9 mouse cellular contexts compared by ENCODE assay signal in genomic region chr3:96264404-96264949, GRCm38 (mm10). TPM values are rescaled to one million over a fixed set of nuclear protein-coding genes. Genes with fewer than 3 reads are reported as not detected.
A peak's percentile ranks its signal among the peaks of the same experiment; 100 is the strongest.
DNase-seq lines count a peak whose midpoint lies in the region; ATAC-seq and TF ChIP-seq lines count a peak whose summit lies in the region.
"Had no signal": no experiment of that assay in that cellular context is flagged by ENCODE, and none has a peak within 500 bp of the region (broad histone marks: within the 10 kb centered on the region; RNA-seq: fewer than 3 reads in every experiment).

No protein-coding gene starts in this region.

- peaks cover 17% of the 10 kb centered on the region for H3K4me1 ChIP-seq in heart, embryonic 12.5 days (replicated peaks)
- no peaks in the 10 kb centered on the region for H3K4me1 ChIP-seq in ES-Bruce4 (ENCODE audit: control insufficient read depth, insufficient read depth, low read length)
- peaks cover 27% of the 10 kb centered on the region for H3K4me1 ChIP-seq in forebrain, embryonic 16.5 days (replicated peaks; ENCODE audit: control insufficient read depth, insufficient read depth, low read length)
- peaks cover 32% of the 10 kb centered on the region for H3K4me1 ChIP-seq in liver, postnatal 0 days (ENCODE audit: insufficient read depth)

- H3K4me3 ChIP-seq in heart, embryonic 12.5 days = no peak overlapping the region; the same call in 1 of the 2 replicates
- H3K4me3 ChIP-seq in ES-Bruce4 (ENCODE audit: low read depth, low read length) = peak overlapping the region; percentile 40
- H3K4me3 ChIP-seq in forebrain, embryonic 16.5 days (replicated peaks; ENCODE audit: low read length) = no peak overlapping the region; the same call in 1 of the 2 replicates
- H3K4me3 ChIP-seq in liver, postnatal 0 days (ENCODE audit: low read depth, low read length) = peak overlapping the region; percentile 70

- DNase-seq in heart, postnatal 14 days = no peak
- DNase-seq in liver, postnatal 0 days = no peak
- DNase-seq in natural killer cell, adult 2 months (ENCODE audit: low spot score in 2 of 2) = no peak
- DNase-seq in right cerebral cortex, postnatal 4 days = no peak
- no peak for DNase-seq in adrenal gland, postnatal 36 days

- 81% methylated on average over 7 of the region's 7 CpGs for WGBS in heart, embryonic 12.5 days
- 61% methylated on average over 7 of the region's 7 CpGs for WGBS in forebrain, embryonic 16.5 days
- WGBS in liver, postnatal 0 days (ENCODE audit: insufficient replicate concordance) = 64% methylated on average over 7 of the region's 7 CpGs

- no peaks in the 10 kb centered on the region for H3K27me3 ChIP-seq in heart, embryonic 12.5 days (replicated peaks)
- no peaks in the 10 kb centered on the region for H3K27me3 ChIP-seq in ES-Bruce4 (ENCODE audit: control insufficient read depth, insufficient read depth, low read length, poor library complexity, severe bottlenecking)
- no peaks in the 10 kb centered on the region for H3K27me3 ChIP-seq in forebrain, embryonic 16.5 days (replicated peaks; ENCODE audit: control insufficient read depth, insufficient read depth, low read length)
- no peaks in the 10 kb centered on the region for H3K27me3 ChIP-seq in liver, postnatal 0 days (ENCODE audit: insufficient read depth, low read length)

- peak overlapping the region; percentile 99 for H3K27ac ChIP-seq in heart, embryonic 12.5 days (ENCODE audit: poor library complexity, severe bottlenecking)
- H3K27ac ChIP-seq in ES-Bruce4 (ENCODE audit: insufficient read depth, low read length) = peak overlapping the region; percentile 92
- H3K27ac ChIP-seq in forebrain, embryonic 16.5 days (ENCODE audit: low read length) = peak overlapping the region; percentile 98
- peak overlapping the region; percentile 99 for H3K27ac ChIP-seq in liver, postnatal 0 days (ENCODE audit: low read depth)

- no peak for ATAC-seq in heart, embryonic 12.5 days (ENCODE audit: insufficient number of reproducible peaks, low FRiP score)
- no peak for ATAC-seq in forebrain, embryonic 16.5 days
- no peak for ATAC-seq in liver, postnatal 0 days

- no peak for TF ChIP-seq CTCF in ES-Bruce4 (IDR thresholded peaks at IDR 0.05; ENCODE audit: low read depth, low read length)
- no peak for TF ChIP-seq CTCF in liver, postnatal 0 days (IDR thresholded peaks at IDR 0.05; ENCODE audit: low read depth)

- no peak for TF ChIP-seq EP300 in ES-Bruce4 (IDR thresholded peaks at IDR 0.05; ENCODE audit: insufficient read depth, low read depth, low read length)
- no peak for TF ChIP-seq EP300 in liver, postnatal 0 days (IDR thresholded peaks at IDR 0.05; ENCODE audit: low read depth)

- intact Hi-C loops in heart, postnatal 14 days (cut with DNase I) = no loop called here

- H3K36me3 ChIP-seq in heart, embryonic 12.5 days = no peaks in the 10 kb centered on the region
- H3K36me3 ChIP-seq in ES-Bruce4 (ENCODE audit: control insufficient read depth, insufficient read depth, low read length, poor library complexity, severe bottlenecking) = no peaks in the 10 kb centered on the region
- no peaks in the 10 kb centered on the region for H3K36me3 ChIP-seq in forebrain, embryonic 16.5 days (ENCODE audit: control insufficient read depth, insufficient read depth)
- no peaks in the 10 kb centered on the region for H3K36me3 ChIP-seq in liver, postnatal 0 days (replicated peaks; ENCODE audit: insufficient read depth, low read length)

- no peak for TF ChIP-seq POLR2A in ES-Bruce4 (IDR thresholded peaks at IDR 0.05; ENCODE audit: insufficient read depth, low read length)

- H3K4me2 ChIP-seq in heart, embryonic 12.5 days = peak overlapping the region; percentile 91
- peak overlapping the region; percentile 85 for H3K4me2 ChIP-seq in forebrain, embryonic 16.5 days (ENCODE audit: low read length)
- H3K4me2 ChIP-seq in liver, postnatal 0 days (ENCODE audit: low read depth, low read length) = peak overlapping the region; percentile 82

- H3K9ac ChIP-seq in heart, embryonic 12.5 days = 0 out of 2 replicates have a peak overlapping the region, but pooled peaks have one; percentile 78
- peak overlapping the region; percentile 96 for H3K9ac ChIP-seq in ES-Bruce4 (ENCODE audit: low read depth, poor library complexity, severe bottlenecking)
- H3K9ac ChIP-seq in forebrain, embryonic 16.5 days (replicated peaks; ENCODE audit: low read depth, low read length) = no peak overlapping the region
- peak overlapping the region; percentile 91 for H3K9ac ChIP-seq in liver, postnatal 0 days (replicated peaks)

- no peaks in the 10 kb centered on the region for H3K9me3 ChIP-seq in heart, embryonic 12.5 days (replicated peaks)
- no peaks in the 10 kb centered on the region for H3K9me3 ChIP-seq in ES-Bruce4 (replicated peaks; ENCODE audit: control insufficient read depth, insufficient read depth, low read length, poor library complexity, severe bottlenecking)
- H3K9me3 ChIP-seq in forebrain, embryonic 16.5 days (ENCODE audit: control insufficient read depth, low read length) = no peaks in the 10 kb centered on the region
- no peaks in the 10 kb centered on the region for H3K9me3 ChIP-seq in liver, postnatal 0 days (ENCODE audit: low read length)

RNA-seq across cellular contexts. Expression of gene Hist2h4, which starts 1.4 kb away (rescaled TPM):
- 3.2 and 3.7 TPM in 2 replicates for polyA plus RNA-seq in heart, embryonic 12.5 days (2016; fragmentation: Nextera tagmentation; extraction: Ambion mirVana)
- 10 to 100 TPM; 26.0 to 42.3 TPM for total RNA-seq in heart, postnatal 14 days (2021)
- polyA plus RNA-seq in ES-Bruce4 (2011; ENCODE audit: insufficient read depth, insufficient read length, low read depth, missing spikeins) = 3.6 and 4.0 TPM in 2 replicates
- 8.4 and 8.9 TPM in 2 replicates for polyA plus RNA-seq in forebrain, embryonic 16.5 days (2015; fragmentation: Nextera tagmentation; extraction: Ambion mirVana)
- 40.3 and 56.7 TPM in 2 replicates for polyA plus RNA-seq in liver, postnatal 0 days (2015; fragmentation: Nextera tagmentation; extraction: Ambion mirVana)
- total RNA-seq in adrenal gland, postnatal 36 days (2021) = 10 to 100 TPM; 25.0 to 26.7 TPM

RNA-seq across cellular contexts. Expression of gene Hist2h3b, which starts 4.0 kb away (rescaled TPM):
- 23.4 and 26.5 TPM in 2 replicates for polyA plus RNA-seq in heart, embryonic 12.5 days (2016; fragmentation: Nextera tagmentation; extraction: Ambion mirVana)
- total RNA-seq in heart, postnatal 14 days (2021) = 100 to 1,000 TPM; 125 to 254 TPM
- 7.7 and 11.1 TPM in 2 replicates for polyA plus RNA-seq in ES-Bruce4 (2011; ENCODE audit: insufficient read depth, insufficient read length, low read depth, missing spikeins)
- 23.1 and 24.7 TPM in 2 replicates for polyA plus RNA-seq in forebrain, embryonic 16.5 days (2015; fragmentation: Nextera tagmentation; extraction: Ambion mirVana)
- 56.1 and 84.5 TPM in 2 replicates for polyA plus RNA-seq in liver, postnatal 0 days (2015; fragmentation: Nextera tagmentation; extraction: Ambion mirVana)
- 100 to 1,000 TPM in 1 of 2 experiments, 10 to 100 TPM in 1; 100.0 to 108 TPM for total RNA-seq in adrenal gland, postnatal 36 days (2021)

RNA-seq across cellular contexts. Expression of gene Hist2h2bb, which starts 5.1 kb away (rescaled TPM):
- polyA plus RNA-seq in heart, embryonic 12.5 days (2016; fragmentation: Nextera tagmentation; extraction: Ambion mirVana) = 4.0 and 6.5 TPM in 2 replicates
- total RNA-seq in heart, postnatal 14 days (2021) = 100 to 1,000 TPM; 121 to 256 TPM
- 33.9 and 35.8 TPM in 2 replicates for polyA plus RNA-seq in ES-Bruce4 (2011; ENCODE audit: insufficient read depth, insufficient read length, low read depth, missing spikeins)
- polyA plus RNA-seq in forebrain, embryonic 16.5 days (2015; fragmentation: Nextera tagmentation; extraction: Ambion mirVana) = 3.2 and 4.6 TPM in 2 replicates
- 9.4 and 11.0 TPM in 2 replicates for polyA plus RNA-seq in liver, postnatal 0 days (2015; fragmentation: Nextera tagmentation; extraction: Ambion mirVana)
- 100 to 1,000 TPM; 103 to 116 TPM for total RNA-seq in adrenal gland, postnatal 36 days (2021)

RNA-seq across cellular contexts. Expression of gene Hist2h3c1, which starts 18.0 kb away (rescaled TPM):
- polyA plus RNA-seq in heart, embryonic 12.5 days (2016; fragmentation: Nextera tagmentation; extraction: Ambion mirVana) = 0.64 and 1.4 TPM in 2 replicates
- total RNA-seq in heart, postnatal 14 days (2021) = 1 to 10 TPM in 1 of 2 experiments, not detected in 1; 1.1 TPM
- polyA plus RNA-seq in ES-Bruce4 (2011; ENCODE audit: insufficient read depth, insufficient read length, low read depth, missing spikeins) = 1.3 and 3.0 TPM in 2 replicates
- polyA plus RNA-seq in forebrain, embryonic 16.5 days (2015; fragmentation: Nextera tagmentation; extraction: Ambion mirVana) = 2.0 TPM in 1 of 2 replicates, not detected in the other
- polyA plus RNA-seq in liver, postnatal 0 days (2015; fragmentation: Nextera tagmentation; extraction: Ambion mirVana) = 0.78 and 1.5 TPM in 2 replicates
- not detected for total RNA-seq in adrenal gland, postnatal 36 days (2021)
- total RNA-seq: layer of hippocampus, postnatal 25 days had no signal

RNA-seq across cellular contexts. Expression of gene Hist2h2aa1, which starts 19.2 kb away (rescaled TPM):
- polyA plus RNA-seq in heart, embryonic 12.5 days (2016; fragmentation: Nextera tagmentation; extraction: Ambion mirVana) = 6.2 and 12.7 TPM in 2 replicates
- 10 to 100 TPM; 13.0 to 17.3 TPM for total RNA-seq in heart, postnatal 14 days (2021)
- polyA plus RNA-seq in ES-Bruce4 (2011; ENCODE audit: insufficient read depth, insufficient read length, low read depth, missing spikeins) = not detected in 2 replicates
- polyA plus RNA-seq in forebrain, embryonic 16.5 days (2015; fragmentation: Nextera tagmentation; extraction: Ambion mirVana) = 20.6 and 26.5 TPM in 2 replicates
- polyA plus RNA-seq in liver, postnatal 0 days (2015; fragmentation: Nextera tagmentation; extraction: Ambion mirVana) = 107 and 123 TPM in 2 replicates
- total RNA-seq in adrenal gland, postnatal 36 days (2021) = 10 to 100 TPM in 1 of 2 experiments, 1 to 10 TPM in 1; 2.9 to 13.5 TPM

Comparison
In these comparisons a context has a peak if more than half of its experiments do, and no peak if none do; other contexts are left out.
1. H3K4me3 ChIP-seq: peak in ES-Bruce4 (single experiment) and liver, postnatal 0 days (single experiment); none in heart, embryonic 12.5 days (single experiment) and forebrain, embryonic 16.5 days (single experiment).
2. Peak in every context shown above with its lines, with median percentiles within 50 percentile points of each other: H3K27ac ChIP-seq and H3K4me2 ChIP-seq.